Mouse (Mus musculus) megakaryocyte, embryonic 14.5 days (primary cell): Measurements from ENCODE around the gene Tuba1c.
"Not testable (repeated sequence)": the region's sequence is repeated elsewhere in the genome, so short reads cannot be mapped to it uniquely, and the experiment has no call there.

Experiments
- FLI1 ChIP-seq: IDR thresholded peaks from 2 replicates; pipeline ENCODE4 v1.6.1; 2012; ENCODE audit warnings: low read length, inconsistent platforms, mixed read lengths
- GATA1 ChIP-seq: IDR thresholded peaks from 3 replicates; pipeline ENCODE4 v1.6.1; 2012; ENCODE audit warnings: mixed read lengths, low read length, inconsistent platforms, borderline replicate concordance

- not testable (repeated sequence) for TF ChIP-seq GATA1, FLI1
Observed at GRCm38 (mm10) chr15:99045734-99046133, 16.0 kb downstream of the Tuba1c start.
